Mouse (Mus musculus) spleen, adult 2 months (tissue): ENCODE results near the gene Smurf2. TPM values are rescaled to one million over a fixed set of nuclear protein-coding genes. Genes with fewer than 3 reads are reported as not detected.

Experiments
- DNase-seq, 2 experiments: peaks; one replicate each; pipeline versions ENCODE4 v3.0.0 to v3.0.0-alpha.2; 2012 to 2021; ENCODE audit warnings: low spot score in 2 of 2, low read depth in 1 of 2
- H3K27ac ChIP-seq: fragments of 200-500 bp; 2 replicates; pipeline ENCODE4 v1.5.1; 2012; ENCODE audit warnings: low read length, inconsistent platforms; ENCODE audit not compliant: insufficient read depth
- H3K27me3 ChIP-seq: fragments of 200-500 bp; 2 replicates; pipeline ENCODE4 v1.6.1; 2012; ENCODE audit warnings: mild to moderate bottlenecking, moderate library complexity, low read length, inconsistent platforms; ENCODE audit not compliant: control insufficient read depth, insufficient read depth
- H3K36me3 ChIP-seq: fragments of 200-500 bp; 2 replicates; pipeline ENCODE4 v1.6.1; 2012; ENCODE audit warnings: mild to moderate bottlenecking, low read length, inconsistent platforms; ENCODE audit not compliant: control insufficient read depth, insufficient read depth
- H3K4me1 ChIP-seq: fragments of 200-500 bp; 2 replicates; pipeline ENCODE4 v1.6.1; 2011; ENCODE audit warnings: inconsistent platforms; ENCODE audit not compliant: control insufficient read depth, insufficient read depth, insufficient read length
- H3K4me3 ChIP-seq: fragments of 200-500 bp; 2 replicates; pipeline ENCODE4 v1.5.1; 2011; ENCODE audit warnings: mild to moderate bottlenecking, inconsistent platforms; ENCODE audit not compliant: insufficient read depth, insufficient read length; ENCODE audit errors: extremely low read depth
- CTCF ChIP-seq: fragments of 200-500 bp; IDR thresholded peaks from 2 replicates; pipeline ENCODE4 v1.5.1; 2011; ENCODE audit warnings: mild to moderate bottlenecking, inconsistent platforms; ENCODE audit not compliant: insufficient read depth, insufficient read length, insufficient replicate concordance; ENCODE audit errors: extremely low read depth
- POLR2A ChIP-seq: fragments of 200-500 bp; IDR thresholded peaks from 2 replicates; pipeline ENCODE4 v1.6.1; 2011; ENCODE audit warnings: low read depth, low read length, inconsistent platforms
- WGBS: fragments of 180-500 bp; shearing (Covaris S2); methylation state at CpG from one replicate; pipeline ENCODE4 v1.1.7; 2018; 5-methylcytosine and 5-hydroxymethylcytosine counted together
- polyA plus RNA-seq: library from polyadenylated mRNA; depleted of rRNA; stranded (reverse); fragments of >200 nt; gene quantifications from 2 replicates; pipeline ENCODE4 v1.2.3, GENCODE M21; 2012

Gene Smurf2
- polyA plus RNA-seq, 1 experiment, result 4.9 TPM

DNA sequence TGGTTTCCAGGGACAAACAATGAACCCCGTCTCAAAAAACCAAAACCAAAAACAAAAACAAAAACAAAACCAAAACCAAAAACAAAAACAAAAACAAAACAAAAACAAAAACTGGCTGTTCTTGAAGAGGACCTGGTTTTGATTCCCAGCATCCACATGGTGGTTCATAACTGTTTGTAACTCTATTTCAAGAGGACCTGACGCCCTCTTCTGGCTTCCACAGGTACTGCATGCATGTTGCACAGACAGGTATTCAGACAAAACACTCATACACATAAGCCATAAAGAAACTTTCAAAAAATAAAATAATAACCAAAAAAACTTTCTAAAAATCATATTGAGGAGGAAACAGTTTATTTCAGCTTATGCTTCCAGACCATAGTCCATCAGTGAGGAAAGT lies 8.4 kb upstream of the Smurf2 start:
- no peaks in the 10 kb centered on the region for H3K27me3 ChIP-seq
- no peak for TF ChIP-seq CTCF
- no peak for TF ChIP-seq POLR2A
- WGBS, result 69% methylated on average over 2 of the region's 2 CpGs
- no peak overlapping the region for H3K27ac ChIP-seq
- no peak for DNase-seq
- H3K4me1 ChIP-seq, result no peaks in the 10 kb centered on the region
- no peak overlapping the region for H3K4me3 ChIP-seq
- H3K36me3 ChIP-seq, result no peaks in the 10 kb centered on the region

DNA sequence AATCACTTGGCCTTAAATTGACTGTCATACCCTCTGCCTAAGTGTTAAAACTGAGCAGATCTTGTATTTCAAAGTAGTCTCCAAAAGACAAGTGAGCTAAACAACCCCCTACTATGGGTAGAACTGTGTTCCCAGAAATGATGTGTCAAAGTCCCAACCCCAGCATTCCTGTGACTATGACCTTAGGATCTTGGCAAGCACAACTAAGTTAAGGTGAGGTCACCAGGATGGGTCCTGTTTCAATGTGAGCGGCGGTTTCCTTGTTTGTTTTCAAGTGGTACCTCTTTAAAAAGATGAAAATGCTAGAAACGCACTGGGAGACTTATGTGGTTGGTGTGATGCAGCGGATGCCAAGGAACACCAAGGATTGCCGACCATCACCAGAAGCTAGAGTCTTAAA lies 7.4 kb upstream of the Smurf2 start:
- Histone ChIP-seq H3K27me3 (no peaks in the 10 kb centered on the region), H3K36me3 (no peaks in the 10 kb centered on the region), H3K4me1 (no peaks in the 10 kb centered on the region), H3K4me3 (no peak overlapping the region), H3K27ac (no peak overlapping the region)
- no peak for DNase-seq
- no peak for TF ChIP-seq POLR2A
- no peak for TF ChIP-seq CTCF
- 94% methylated on average over 5 of the region's 5 CpGs for WGBS

DNA sequence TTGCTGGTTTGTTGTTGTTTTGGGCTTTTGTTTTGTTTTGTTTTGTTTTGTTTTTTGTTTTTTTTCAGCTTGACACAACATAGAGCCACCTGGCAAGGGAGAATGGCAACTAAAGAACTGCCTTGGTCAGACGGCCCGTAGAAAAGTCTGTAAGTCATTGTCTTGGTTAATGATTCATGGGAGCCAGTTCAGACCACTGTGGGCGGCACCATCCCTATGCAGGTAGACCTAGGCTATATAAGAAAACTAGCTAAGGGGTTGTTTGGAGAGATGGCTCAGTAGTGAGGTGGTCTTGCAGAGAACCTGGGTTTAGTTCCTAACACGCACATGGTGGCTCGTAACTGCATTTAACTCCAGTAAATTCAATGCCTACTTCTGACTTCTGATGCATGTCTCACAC lies 6.7 kb upstream of the Smurf2 start:
- WGBS, result 98% methylated on average over 5 of the region's 5 CpGs
- Histone ChIP-seq H3K4me1 (no peaks in the 10 kb centered on the region), H3K36me3 (no peaks in the 10 kb centered on the region), H3K4me3 (no peak overlapping the region), H3K27me3 (no peaks in the 10 kb centered on the region), H3K27ac (no peak overlapping the region)
- TF ChIP-seq CTCF (no peak), POLR2A (no peak)
- no peak for DNase-seq

DNA sequence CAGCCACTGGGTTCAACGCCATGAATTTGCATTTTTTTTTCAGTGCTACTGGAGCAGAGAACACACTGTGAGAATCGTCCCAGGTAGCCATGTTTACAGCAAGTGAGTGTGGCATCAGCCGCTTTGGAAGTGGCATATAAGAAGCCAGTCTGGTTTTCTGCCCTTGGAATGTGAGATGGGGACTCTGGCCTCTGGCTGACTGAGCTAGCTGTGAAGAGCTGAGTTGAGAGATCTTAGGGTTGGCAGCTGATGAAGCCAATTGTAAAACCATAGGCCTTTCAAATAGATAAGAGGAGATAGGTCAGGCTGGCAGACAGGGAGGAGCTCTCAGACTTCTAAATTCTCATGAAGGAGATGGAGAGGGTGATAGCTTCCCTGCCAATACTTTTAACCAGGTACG lies 6.2 kb upstream of the Smurf2 start:
- no peaks in the 10 kb centered on the region for H3K27me3 ChIP-seq
- WGBS, result 81% methylated on average over 4 of the region's 4 CpGs
- DNase-seq, result no peak
- H3K36me3 ChIP-seq, result no peaks in the 10 kb centered on the region
- no peak for TF ChIP-seq POLR2A
- TF ChIP-seq CTCF, result no peak
- no peak overlapping the region for H3K27ac ChIP-seq
- no peak overlapping the region for H3K4me3 ChIP-seq
- no peaks in the 10 kb centered on the region for H3K4me1 ChIP-seq

DNA sequence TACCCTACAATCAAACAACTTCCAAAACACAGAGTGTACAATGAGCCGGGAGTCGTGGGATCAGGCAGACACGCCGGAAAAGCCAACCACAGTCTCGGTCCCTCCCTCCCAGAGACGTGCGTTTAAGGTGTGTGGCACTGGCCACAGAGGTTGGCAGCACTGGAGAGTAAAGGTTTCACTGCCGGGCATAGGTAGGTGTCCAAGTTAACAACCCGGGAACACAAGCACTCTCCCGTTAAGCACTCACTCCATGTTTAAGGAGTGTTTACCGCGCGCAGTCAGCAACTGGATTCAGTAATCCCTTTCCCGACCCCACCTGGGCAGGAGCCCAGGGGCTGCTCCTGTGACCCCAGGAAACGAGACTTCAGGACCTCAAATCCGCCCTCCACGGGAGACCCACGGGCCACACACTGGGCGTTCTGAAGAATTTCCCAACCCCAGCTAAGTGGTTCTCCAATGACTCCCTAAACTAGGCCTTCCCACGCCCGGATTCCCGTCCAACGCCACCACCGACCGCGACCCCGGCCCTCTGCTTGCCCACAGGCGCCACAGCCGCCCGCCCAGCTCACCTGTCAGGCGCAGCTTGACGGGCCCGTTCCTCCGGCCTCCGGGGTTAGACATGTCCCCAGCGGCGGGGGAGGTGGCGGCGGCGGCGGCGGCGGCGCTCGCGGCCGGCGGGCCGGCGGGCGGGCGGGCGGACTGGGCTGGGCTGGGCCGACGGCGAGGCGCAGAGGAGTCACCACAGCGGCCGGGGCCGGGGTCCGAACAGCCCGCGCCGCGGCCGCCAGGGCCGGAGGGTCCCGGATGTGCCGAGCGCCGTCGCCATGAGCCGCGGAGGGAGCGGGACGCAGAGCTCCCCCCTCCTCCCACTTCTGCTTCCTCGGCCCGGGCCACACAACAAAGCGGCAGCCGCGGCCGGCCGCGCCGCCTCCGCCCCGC lies 634 bp downstream of the Smurf2 start:
- H3K4me1 ChIP-seq, result no peaks in the 10 kb centered on the region; the same call in 1 of the 2 replicates
- peak in 1 of 2 experiments; percentile 68 for DNase-seq
- no peaks in the 10 kb centered on the region for H3K36me3 ChIP-seq
- H3K27ac ChIP-seq, result peak overlapping the region; percentile 86
- TF ChIP-seq CTCF (no peak), POLR2A (no peak)
- under 1% methylated on average over 70 of the region's 87 CpGs for WGBS
- no peaks in the 10 kb centered on the region for H3K27me3 ChIP-seq
- H3K4me3 ChIP-seq, result peak overlapping the region; percentile 80

DNA sequence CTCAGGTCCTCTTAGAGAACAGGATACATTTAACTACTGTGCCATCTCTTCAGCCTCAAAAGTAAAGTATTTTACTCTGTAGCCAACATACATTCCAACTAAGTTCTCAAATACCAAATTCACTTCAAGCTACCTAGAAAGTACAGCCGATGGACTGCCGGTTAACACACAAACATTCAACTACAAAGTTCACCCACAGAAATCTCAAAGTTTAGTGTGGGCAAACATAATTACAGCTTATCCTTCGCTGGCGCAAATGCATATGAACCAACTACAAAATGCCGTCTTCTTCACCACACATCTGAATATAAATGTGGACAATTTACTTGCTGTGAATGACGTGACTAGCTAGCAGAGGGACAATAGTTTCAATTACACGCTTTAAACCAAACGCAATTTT lies 1.6 kb downstream of the Smurf2 start:
- no peaks in the 10 kb centered on the region; the same call in 1 of the 2 replicates for H3K4me1 ChIP-seq
- TF ChIP-seq CTCF, result no peak
- TF ChIP-seq POLR2A, result no peak
- no peak for DNase-seq
- WGBS, result 32% methylated on average over 8 of the region's 8 CpGs
- H3K36me3 ChIP-seq, result no peaks in the 10 kb centered on the region
- peak overlapping the region; percentile 80; the same call in 1 of the 2 replicates for H3K4me3 ChIP-seq
- H3K27ac ChIP-seq, result no peak overlapping the region
- no peaks in the 10 kb centered on the region for H3K27me3 ChIP-seq

- TF ChIP-seq POLR2A, result no peak
- no peak for TF ChIP-seq CTCF
- no peak for DNase-seq
- H3K36me3 ChIP-seq, result no peaks in the 10 kb centered on the region
- no peaks in the 10 kb centered on the region for H3K4me1 ChIP-seq
- H3K27me3 ChIP-seq, result no peaks in the 10 kb centered on the region
- H3K4me3 ChIP-seq, result no peak overlapping the region
- H3K27ac ChIP-seq, result no peak overlapping the region
Observed at GRCm38 (mm10) chr11:106911257-106911656, 9.3 kb downstream of the Smurf2 start.
